Mouse (Mus musculus) embryo, embryonic 10.5 days (tissue): ENCODE data around the gene Idua.

Experiments used
- DNase-seq: peaks from one replicate; pipeline ENCODE4 v3.0.0-alpha.2; 2015; ENCODE audit warnings: low spot score

Idua gene

DNA sequence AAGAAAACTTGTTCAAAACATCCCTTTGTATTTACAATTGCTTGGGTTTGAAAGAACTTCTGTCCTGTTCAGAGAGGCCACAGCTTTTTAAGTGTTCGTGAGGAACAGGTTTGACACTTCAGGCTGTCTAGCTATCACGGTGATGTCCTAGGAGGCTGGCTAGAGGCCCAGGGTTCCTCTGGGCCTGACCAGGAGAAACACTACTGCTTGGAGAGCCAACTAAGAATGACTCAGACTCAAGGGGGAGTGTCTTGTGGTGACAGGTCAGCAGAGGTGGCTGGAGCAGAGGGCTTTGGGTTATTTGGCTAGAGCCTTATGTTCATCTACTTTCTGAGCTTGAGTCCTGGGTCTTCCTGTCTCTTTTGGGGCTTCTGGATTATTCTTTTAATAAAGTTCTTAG is 63.9 kb downstream of the Idua start:
- DNase-seq, result no peak

DNA sequence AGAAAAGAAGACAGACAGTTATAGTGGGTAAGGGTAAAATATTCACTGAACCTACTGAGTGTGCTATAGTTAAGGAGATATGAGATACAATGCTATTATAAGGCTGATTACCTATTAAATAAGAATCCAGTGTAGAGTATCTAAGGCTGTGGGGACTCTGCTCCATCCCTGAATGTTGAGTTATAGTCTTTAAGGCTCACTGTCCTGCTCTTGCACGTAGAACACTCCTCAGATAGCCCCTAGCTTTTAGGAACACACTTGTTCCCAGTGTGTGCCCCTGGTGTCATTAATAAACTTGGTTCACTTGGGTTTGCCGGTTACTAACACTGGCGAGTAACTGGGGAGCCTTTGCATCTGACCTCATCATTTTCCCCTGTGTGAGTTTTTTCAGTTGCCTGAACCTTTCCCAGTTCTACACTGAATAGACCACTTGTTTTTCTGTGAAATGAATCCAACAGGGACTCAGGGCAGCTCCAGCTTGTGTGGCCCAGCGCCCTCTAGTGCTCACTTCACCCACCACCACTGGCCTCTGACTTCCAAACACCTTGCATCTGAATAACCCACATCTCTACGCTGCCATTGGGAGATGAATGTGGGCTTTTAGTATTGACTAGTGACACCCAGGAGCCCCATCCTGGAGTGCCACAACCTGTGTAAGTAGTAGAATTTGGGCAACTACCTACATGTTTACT is 66.6 kb downstream of the Idua start:
- DNase-seq, result peak; percentile 85

DNA sequence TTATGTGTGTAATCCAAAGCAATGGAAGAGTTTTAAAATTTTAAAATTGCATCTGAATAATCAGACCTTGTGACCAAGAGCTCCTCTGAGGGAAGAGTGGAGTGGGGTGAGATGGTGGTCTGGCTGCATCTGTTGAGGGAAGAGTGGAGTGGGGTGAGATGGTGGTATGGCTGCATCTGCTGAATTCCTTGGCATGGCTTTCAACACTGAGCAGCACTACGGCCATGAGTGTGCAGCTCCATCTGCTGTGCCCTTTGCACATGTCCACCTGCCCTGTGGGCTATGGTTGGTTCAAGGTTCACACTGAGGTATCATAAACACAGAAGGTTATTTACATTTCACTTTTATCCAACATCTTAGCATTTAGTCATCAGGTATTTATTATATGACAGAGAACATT is 67.3 kb downstream of the Idua start:
- DNase-seq, result no peak
